ENCODE assay signal across 27 mouse cellular contexts in the genomic region with DNA sequence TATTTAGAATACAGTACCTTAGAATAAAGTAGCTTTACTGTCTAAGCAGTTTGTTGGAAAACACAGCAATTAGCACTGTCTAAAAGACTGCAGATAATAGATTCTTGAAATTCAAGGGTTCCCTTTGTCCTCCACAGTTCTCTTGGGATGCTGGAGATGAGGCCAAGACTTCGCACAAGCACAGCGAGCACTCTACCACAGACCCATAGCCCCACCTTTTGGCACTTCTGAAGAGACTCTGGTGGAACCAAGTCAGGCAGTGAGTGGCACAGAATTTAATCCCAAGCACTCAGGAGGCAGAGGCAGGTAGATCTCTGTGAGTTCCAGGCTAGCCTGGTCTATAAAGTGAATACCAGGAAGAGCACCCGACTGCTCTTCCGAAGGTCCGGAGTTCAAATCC.
DNase-seq lines count a peak whose midpoint lies in the region; ATAC-seq and TF ChIP-seq lines count a peak whose summit lies in the region.
"Had no signal": no experiment of that assay in that cellular context is flagged by ENCODE, and none has a peak within 500 bp of the region (broad histone marks: within the 10 kb centered on the region; RNA-seq: fewer than 3 reads in every experiment).

No protein-coding gene starts in this region.

- WGBS in kidney, postnatal 0 days, result 95% methylated on average over 5 of the region's 5 CpGs
- WGBS in hindbrain, postnatal 0 days, result 91% methylated on average over 5 of the region's 5 CpGs

- no peaks in the 10 kb centered on the region for H3K36me3 ChIP-seq in kidney, postnatal 0 days (ENCODE audit: insufficient read depth, low read length)
- no peaks in the 10 kb centered on the region for H3K36me3 ChIP-seq in E14TG2a.4 (ENCODE audit: insufficient read depth, low read length)
- no peaks in the 10 kb centered on the region for H3K36me3 ChIP-seq in hindbrain, postnatal 0 days (ENCODE audit: insufficient read depth, low read length)
- H3K36me3 ChIP-seq: heart, embryonic 15.5 days; hindbrain, embryonic 15.5 days; liver, embryonic 13.5 days; midbrain, embryonic 10.5 days; neural tube, embryonic 12.5 days; stomach, embryonic 15.5 days had no signal

- H3K9ac ChIP-seq in kidney, postnatal 0 days (ENCODE audit: low read depth, low read length), result no peak overlapping the region
- H3K9ac ChIP-seq in hindbrain, postnatal 0 days (replicated peaks; ENCODE audit: low read length), result no peak overlapping the region
- H3K9ac ChIP-seq: forebrain, embryonic 13.5 days; heart, embryonic 15.5 days; hindbrain, embryonic 15.5 days; neural tube, embryonic 12.5 days; stomach, embryonic 15.5 days had no signal

- TF ChIP-seq CTCF in kidney, postnatal 0 days (IDR thresholded peaks at IDR 0.05; ENCODE audit: low read depth), result peak; percentile 13; the same call in 1 of the 2 replicates
- no peak for TF ChIP-seq CTCF in E14TG2a.4 (conservative IDR thresholded peaks at IDR 0.05; ENCODE audit: low read length)
- TF ChIP-seq CTCF in hindbrain, postnatal 0 days (IDR thresholded peaks at IDR 0.05; ENCODE audit: low read depth), result no peak

- H3K4me2 ChIP-seq in kidney, postnatal 0 days (ENCODE audit: low read length), result no peak overlapping the region
- H3K4me2 ChIP-seq in hindbrain, postnatal 0 days (ENCODE audit: low read depth, low read length), result no peak overlapping the region
- H3K4me2 ChIP-seq: forebrain, embryonic 13.5 days; hindbrain, embryonic 15.5 days; neural tube, embryonic 12.5 days had no signal

- H3K27me3 ChIP-seq in kidney, postnatal 0 days (ENCODE audit: insufficient read depth, low read length), result no peaks in the 10 kb centered on the region
- no peaks in the 10 kb centered on the region for H3K27me3 ChIP-seq in E14TG2a.4 (ENCODE audit: insufficient read depth, low read length)
- H3K27me3 ChIP-seq in hindbrain, postnatal 0 days (ENCODE audit: insufficient read depth, low read length), result no peaks in the 10 kb centered on the region
- H3K27me3 ChIP-seq: heart, embryonic 15.5 days; liver, embryonic 13.5 days; neural tube, embryonic 12.5 days; Patski; stomach, embryonic 15.5 days had no signal

- DNase-seq in kidney, postnatal 0 days (ENCODE audit: low spot score), result no peak
- no peak for DNase-seq in kidney, adult 18-20 months
- peak; percentile 72 for DNase-seq in 416B (ENCODE audit: low read depth)
- peak; percentile 29 for DNase-seq in ZHBTc4 (ENCODE audit: low read depth, low spot score)
- DNase-seq in thymus, postnatal 10 days (ENCODE audit: low spot score in 2 of 2), result no peak
- no peak for DNase-seq in hindbrain, postnatal 0 days (ENCODE audit: low spot score)
- no peak for DNase-seq in right cerebral cortex, adult 2 months (ENCODE audit: low spot score in 2 of 2)
- DNase-seq: adrenal gland, postnatal 36 days; cerebellum, adult 2 months; gastrocnemius, postnatal 14 days; heart, adult 2 months; heart, postnatal 4 days; kidney, adult 2 months; kidney, postnatal 25 days; layer of hippocampus, adult 9-11 months; liver, embryonic 13.5 days; right cerebral cortex, adult 18-20 months; thymus, postnatal 25 days had no signal

- no peaks in the 10 kb centered on the region for H3K9me3 ChIP-seq in kidney, postnatal 0 days (replicated peaks; ENCODE audit: low read length)
- no peaks in the 10 kb centered on the region for H3K9me3 ChIP-seq in E14TG2a.4 (ENCODE audit: low read length)
- no peaks in the 10 kb centered on the region for H3K9me3 ChIP-seq in hindbrain, postnatal 0 days (ENCODE audit: low read length)
- H3K9me3 ChIP-seq: forebrain, embryonic 13.5 days; heart, embryonic 15.5 days; hindbrain, embryonic 15.5 days; liver, embryonic 13.5 days; midbrain, embryonic 10.5 days; neural tube, embryonic 12.5 days; stomach, embryonic 15.5 days had no signal

- no peak overlapping the region for H3K4me3 ChIP-seq in kidney, postnatal 0 days (replicated peaks; ENCODE audit: low read depth, low read length)
- peak overlapping the region; percentile 74 for H3K4me3 ChIP-seq in E14TG2a.4 (replicated peaks; ENCODE audit: low read length)
- no peak overlapping the region for H3K4me3 ChIP-seq in hindbrain, postnatal 0 days (ENCODE audit: low read length)
- H3K4me3 ChIP-seq: forebrain, embryonic 13.5 days; heart, adult 2 months; hindbrain, embryonic 15.5 days; liver, embryonic 13.5 days; neural tube, embryonic 12.5 days; stomach, embryonic 15.5 days had no signal

- ATAC-seq in kidney, postnatal 0 days (replicated peaks; ENCODE audit: low FRiP score, low read depth), result no peak
- no peak for ATAC-seq in hindbrain, postnatal 0 days
- ATAC-seq: forebrain, embryonic 13.5 days; Patski had no signal

- no peak overlapping the region for H3K27ac ChIP-seq in kidney, postnatal 0 days
- no peak overlapping the region for H3K27ac ChIP-seq in hindbrain, postnatal 0 days
- H3K27ac ChIP-seq: forebrain, embryonic 13.5 days; hindbrain, embryonic 15.5 days; liver, embryonic 13.5 days; macrophage; neural tube, embryonic 12.5 days had no signal

- peaks cover 22% of the 10 kb centered on the region for H3K4me1 ChIP-seq in kidney, postnatal 0 days (replicated peaks; ENCODE audit: insufficient read depth, low read length)
- H3K4me1 ChIP-seq in E14TG2a.4 (replicated peaks; ENCODE audit: low read depth, low read length), result peaks cover 68% of the 10 kb centered on the region
- H3K4me1 ChIP-seq in hindbrain, postnatal 0 days (ENCODE audit: insufficient read depth, low read length), result 0 out of 2 replicates have a peak, but pooled peaks cover 6% of the 10 kb centered on the region

Comparison
In these comparisons a context has a peak if more than half of its experiments do, and no peak if none do; other contexts are left out.
1. DNase-seq: peak in 416B (single experiment) and ZHBTc4 (single experiment); none in kidney, postnatal 0 days (single experiment), kidney, adult 18-20 months (single experiment), thymus, postnatal 10 days (0 of 2), hindbrain, postnatal 0 days (single experiment) and right cerebral cortex, adult 2 months (0 of 2).